Mouse (Mus musculus) Patski (cell line): ENCODE measurements around the gene Nell1. TPM values are rescaled to one million over a fixed set of nuclear protein-coding genes. Genes with fewer than 3 reads are reported as not detected.
"Not testable (repeated sequence)": the region's sequence is repeated elsewhere in the genome, so short reads cannot be mapped to it uniquely, and the experiment has no call there.

Experiments used
- ATAC-seq: fragments of 100-300 bp; one replicate; pipeline ENCODE4 v1.8.0; 2021
- CTCF ChIA-PET: fragments of 350-600 bp; sonication (Branson Sonifier 250); formaldehyde crosslinking; loops from one replicate; lab custom pipeline; 2022; ENCODE audit warnings: inconsistent platforms; lab: Charles Lee
- POLR2A ChIA-PET: fragments of 350-600 bp; sonication (Branson Sonifier 250); formaldehyde crosslinking; loops from one replicate; lab custom pipeline; 2022; ENCODE audit warnings: antibody characterized with exemption, inconsistent platforms; lab: Charles Lee
- DNase-seq: peaks from one replicate; pipeline ENCODE4 v3.0.0-alpha.2; 2011; ENCODE audit warnings: low read depth, low spot score
- H3K27me3 ChIP-seq: fragments of 371-371 bp; one replicate; pipeline ENCODE4 v1.5.1; 2021
- CTCF ChIP-seq: fragments of 100-300 bp; IDR thresholded peaks from one replicate; pipeline ENCODE4 v1.5.1; 2021
- in situ Hi-C: fragments of 300-500 bp; cut with MboI; formaldehyde crosslinking; loops from 3 replicates; pipeline ENCODE4 v1.11.1; 2018; ENCODE audit warnings: low pct_unique_long_range_greater_than_20kb, mixed read lengths
- polyA plus RNA-seq: library from polyadenylated mRNA; unstranded; gene quantifications from one replicate; pipeline ENCODE4 v1.2.3, GENCODE M21; 2021

Gene Nell1
- polyA plus RNA-seq, result 0.05 TPM

DNA sequence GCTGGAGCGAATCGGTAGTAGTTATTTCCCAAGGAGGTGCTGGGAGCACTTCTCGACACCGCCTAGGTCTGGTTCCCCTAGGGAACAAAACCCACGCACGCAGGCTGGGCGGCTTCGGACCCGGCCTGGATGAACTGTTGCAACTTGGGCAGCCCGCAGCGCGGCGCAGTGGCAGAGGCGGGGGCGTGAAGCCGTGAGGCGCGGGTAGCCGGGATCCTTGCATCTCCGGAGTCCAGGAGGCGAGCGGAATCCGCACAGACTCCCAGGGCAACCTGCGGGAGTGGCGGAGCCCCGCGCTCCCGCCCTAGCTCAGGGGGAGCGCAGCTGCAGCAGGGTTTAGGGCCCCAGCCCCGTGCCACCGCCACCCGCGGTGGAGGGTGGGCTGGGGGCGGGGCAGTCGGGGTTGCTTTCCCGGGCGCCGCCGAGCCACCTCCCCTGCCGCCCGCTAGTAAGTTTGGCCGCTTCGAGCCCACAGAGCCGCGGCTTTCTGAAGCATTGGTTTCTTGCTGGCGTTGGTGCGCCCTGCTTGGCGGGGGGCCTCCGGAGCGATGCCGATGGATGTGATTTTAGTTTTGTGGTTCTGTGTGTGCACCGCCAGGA lies at the start of gene Nell1:
Gene Nell1 (plus strand): TSS at position 24 of the 600 bp plus-strand sequence.
- POLR2A ChIA-PET, result no interaction called here
- in situ Hi-C loops, result no loop called here
- no peak for TF ChIP-seq CTCF
- no peak for ATAC-seq
- peaks cover 33% of the 10 kb centered on the region for H3K27me3 ChIP-seq
- CTCF ChIA-PET, result no interaction called here
- no peak for DNase-seq

DNA sequence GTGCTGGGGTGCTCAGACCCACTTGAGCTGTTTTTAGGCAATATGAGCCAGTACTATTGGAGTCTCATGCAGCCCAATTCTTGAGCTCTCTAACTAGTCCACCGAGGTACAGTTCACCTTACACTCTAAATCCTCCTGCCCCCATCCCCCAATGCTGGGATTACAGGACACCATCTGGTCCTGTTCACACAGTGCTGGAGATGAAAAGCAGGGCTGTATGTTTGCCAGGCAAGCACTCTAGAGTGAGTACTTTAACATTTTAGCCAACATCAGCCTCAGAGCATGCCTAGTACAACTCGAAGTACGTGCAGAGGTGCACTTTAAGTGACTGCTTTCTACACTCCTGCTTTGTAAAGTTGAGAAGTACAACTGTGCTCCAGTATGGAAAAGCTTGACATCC lies 46.1 kb upstream of the Nell1 start:
- ChIA-PET CTCF (no interaction called here), POLR2A (no interaction called here)
- ATAC-seq (no peak), DNase-seq (no peak)
- H3K27me3 ChIP-seq, result no peaks in the 10 kb centered on the region
- no peak for TF ChIP-seq CTCF
- in situ Hi-C loops, result no loop called here

DNA sequence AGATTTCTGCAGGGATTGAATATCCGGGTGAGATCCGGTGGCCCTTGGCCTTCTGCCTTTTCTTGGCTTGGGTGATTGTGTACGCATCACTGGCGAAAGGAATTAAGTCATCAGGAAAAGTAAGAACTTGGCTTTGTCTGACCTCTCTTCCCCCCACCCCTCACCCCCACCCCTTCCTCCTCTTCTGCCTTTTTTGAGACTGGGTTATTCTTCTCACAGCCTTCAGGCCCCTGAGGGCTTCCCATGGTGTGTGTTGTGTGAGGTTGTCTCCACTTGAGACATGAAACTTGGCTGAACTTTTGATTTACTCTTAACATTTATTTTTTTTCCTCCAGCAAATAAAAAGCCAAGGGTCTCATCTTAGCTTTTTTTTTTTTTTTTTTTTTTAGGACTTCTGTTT lies 44.7 kb upstream of the Nell1 start:
- H3K27me3 ChIP-seq, result no peaks in the 10 kb centered on the region
- no peak for DNase-seq
- in situ Hi-C loops, result no loop called here
- no peak for TF ChIP-seq CTCF
- ChIA-PET POLR2A (interaction anchor here (0.6 kb wide), 2 partner anchors 90 to 1599 kb away, joined by 4 read pairs; no protein-coding TSS in a partner anchor), CTCF (interaction anchor here (0.8 kb wide), 1 partner anchor 24 kb away, joined by 3 read pairs; no protein-coding TSS in a partner anchor)
- no peak for ATAC-seq

DNA sequence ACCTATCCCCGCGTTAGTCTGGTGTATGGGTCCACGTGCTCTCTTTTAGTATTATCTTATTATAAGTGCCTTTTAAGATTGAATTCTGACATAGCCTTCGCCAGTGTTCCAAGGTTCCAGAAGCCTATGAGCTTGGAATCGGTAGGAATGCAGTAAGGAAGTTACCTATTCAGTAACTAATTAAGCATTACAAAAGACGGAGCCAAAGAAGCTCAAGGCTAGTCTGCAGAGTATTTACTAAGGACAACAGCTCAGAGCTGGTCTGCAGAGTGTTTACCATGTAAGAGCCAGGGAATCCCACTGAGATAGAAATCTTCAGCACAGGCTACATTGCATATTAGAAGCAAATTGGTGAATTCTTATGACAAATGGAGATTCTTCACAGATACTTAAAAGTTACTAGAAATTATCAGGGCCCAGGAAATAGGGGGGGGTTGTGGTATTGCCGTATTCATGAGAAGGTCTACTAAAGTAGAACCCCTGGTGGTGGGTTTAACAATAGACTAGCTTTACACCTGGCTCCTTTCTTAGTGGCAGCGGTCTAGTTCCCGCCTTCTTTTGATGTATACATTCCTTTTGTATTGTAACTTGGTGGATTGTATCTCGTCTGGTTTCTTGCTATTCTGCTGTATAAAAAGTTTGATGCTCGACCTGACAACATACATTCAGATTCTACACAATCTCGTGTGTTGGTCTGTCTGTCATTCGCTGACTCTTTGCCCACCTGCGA lies 41.1 kb upstream of the Nell1 start:
- DNase-seq, in situ Hi-C loops, ATAC-seq, H3K27me3 ChIP-seq, POLR2A ChIA-PET, CTCF ChIA-PET: not testable (repeated sequence)

DNA sequence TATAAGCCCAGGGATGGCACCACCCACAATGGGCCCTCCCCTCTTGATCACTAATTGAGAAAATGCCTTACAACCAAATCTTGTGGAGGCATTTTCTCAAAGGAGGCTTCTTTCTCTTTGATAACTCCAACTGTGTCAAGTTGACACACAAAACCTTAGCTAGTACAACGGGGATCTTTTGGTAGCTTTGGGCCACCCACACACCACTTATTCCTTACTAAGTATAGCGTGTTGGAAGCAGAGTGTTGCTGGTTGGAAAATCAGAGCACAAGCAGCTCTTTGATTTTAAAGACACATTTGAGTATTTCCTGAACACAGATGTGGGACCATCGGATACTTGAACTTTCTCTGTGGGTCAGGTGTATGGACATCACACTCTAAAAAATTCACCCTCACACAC lies 37.8 kb upstream of the Nell1 start:
- no peak for TF ChIP-seq CTCF
- in situ Hi-C loops, result no loop called here
- POLR2A ChIA-PET, result no interaction called here
- ATAC-seq, result no peak
- no peak for DNase-seq
- CTCF ChIA-PET, result no interaction called here
- H3K27me3 ChIP-seq, result no peaks in the 10 kb centered on the region

DNA sequence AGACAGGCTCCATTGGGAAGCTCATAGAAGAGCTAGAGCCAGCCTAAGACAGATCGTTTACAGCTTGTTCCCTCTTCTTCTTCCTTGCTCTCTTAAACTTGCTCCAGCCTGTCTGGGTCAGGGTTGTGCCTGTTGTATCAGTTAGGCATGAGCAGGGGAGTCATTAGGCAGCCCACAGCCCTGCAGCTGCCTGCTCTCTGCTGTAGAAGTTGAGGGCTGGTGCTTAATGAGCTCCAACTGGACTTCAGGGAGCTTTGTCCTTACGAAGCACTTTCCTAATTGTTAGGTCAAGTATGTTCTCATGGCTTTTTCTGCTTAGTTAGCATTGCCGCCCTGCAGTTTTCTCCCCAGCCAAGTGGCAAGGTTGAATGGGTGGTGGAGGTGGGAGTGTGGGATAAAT lies 32.6 kb upstream of the Nell1 start:
- ChIA-PET CTCF (interaction anchor here (0.8 to 0.9 kb wide), 2 partner anchors 11 to 18 kb away, joined by 3 read pairs; no protein-coding TSS in a partner anchor), POLR2A (no interaction called here)
- TF ChIP-seq CTCF, result no peak
- no peak for ATAC-seq
- H3K27me3 ChIP-seq, result no peaks in the 10 kb centered on the region
- in situ Hi-C loops, result no loop called here
- DNase-seq, result no peak

DNA sequence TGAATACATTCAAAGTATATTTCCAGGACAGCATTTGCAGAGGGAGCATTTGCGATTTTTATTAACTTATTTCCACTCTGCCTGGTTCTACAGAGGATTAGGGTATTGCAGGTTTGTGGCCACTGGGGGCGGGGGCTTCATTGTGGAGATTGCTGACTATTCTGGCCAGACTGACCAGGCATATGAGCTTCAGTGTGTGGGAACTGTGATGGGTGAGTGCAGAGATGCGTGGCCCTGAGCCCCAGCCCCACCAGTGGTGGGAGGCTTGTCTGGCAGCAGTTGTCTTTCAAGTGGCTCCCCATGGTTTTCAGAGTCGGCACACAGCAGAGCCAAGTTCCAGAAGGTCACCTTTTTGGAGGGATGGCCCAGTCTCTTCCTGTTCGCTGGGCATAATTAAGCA lies 32.2 kb upstream of the Nell1 start:
- ChIA-PET CTCF (interaction anchor here (0.8 to 0.9 kb wide), 2 partner anchors 11 to 19 kb away, joined by 3 read pairs; no protein-coding TSS in a partner anchor), POLR2A (no interaction called here)
- ATAC-seq, result no peak
- no peak for DNase-seq
- H3K27me3 ChIP-seq, result no peaks in the 10 kb centered on the region
- no peak for TF ChIP-seq CTCF
- in situ Hi-C loops, result no loop called here

DNA sequence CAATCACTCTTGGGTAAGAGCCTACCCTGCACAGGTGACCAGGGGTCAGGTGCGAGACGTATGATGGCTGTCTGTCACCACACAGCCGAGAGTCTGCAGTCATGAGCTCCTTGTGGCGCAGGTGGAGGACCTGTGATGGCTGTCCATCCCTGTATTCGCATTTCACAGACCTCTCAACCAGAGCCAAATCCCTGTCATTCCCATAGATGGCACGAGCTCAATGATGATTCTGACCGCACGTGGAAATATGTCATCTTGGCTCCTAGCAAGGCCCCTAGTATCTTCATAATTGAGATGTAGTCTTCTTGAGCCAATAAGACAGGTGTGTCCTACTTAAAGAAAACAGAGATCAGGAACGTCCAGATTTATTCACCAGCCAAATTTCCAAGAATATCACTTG lies 28.0 kb upstream of the Nell1 start:
- DNase-seq, result no peak
- in situ Hi-C loops, result no loop called here
- no peaks in the 10 kb centered on the region for H3K27me3 ChIP-seq
- POLR2A ChIA-PET, result no interaction called here
- no peak for ATAC-seq
- CTCF ChIA-PET, result no interaction called here
- TF ChIP-seq CTCF, result no peak

DNA sequence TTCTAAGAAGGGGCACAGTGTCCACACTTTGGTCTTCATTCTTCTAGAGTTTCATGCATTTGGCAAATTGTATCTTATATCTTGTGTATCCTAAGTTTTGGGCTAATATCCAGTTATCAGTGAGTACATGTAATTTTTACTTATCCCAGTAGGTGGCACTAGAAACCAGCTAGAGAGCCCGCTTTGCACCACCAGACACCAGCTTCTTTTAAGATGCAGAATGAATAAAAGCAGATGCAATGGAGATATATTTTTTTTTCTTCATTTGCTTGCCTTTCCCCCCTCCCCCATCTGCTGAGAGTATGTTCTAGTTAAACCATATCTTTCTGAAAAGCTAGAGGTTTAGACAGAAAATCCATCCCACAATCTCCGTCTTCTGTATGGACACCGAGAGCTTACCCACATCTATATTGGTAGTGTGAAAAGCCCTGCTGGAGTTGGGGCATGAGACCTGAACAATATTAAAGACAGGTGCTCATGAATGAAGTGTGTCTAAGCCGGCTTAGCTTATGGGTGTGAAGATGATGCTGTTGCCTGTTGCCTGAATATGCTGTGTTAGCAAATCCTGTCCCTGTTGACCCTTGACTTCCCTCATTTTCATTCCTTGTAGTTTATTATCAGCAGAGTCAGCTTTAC lies 21.0 kb upstream of the Nell1 start:
- in situ Hi-C loops, result loop anchor here (10.0 kb wide), 1 partner anchor 1501 kb away; no protein-coding TSS in a partner anchor
- CTCF ChIA-PET, result interaction anchor here (0.6 to 1.2 kb wide), 10 partner anchors 8 to 1505 kb away, joined by 3 to 5 read pairs (median 3); no protein-coding TSS in a partner anchor
- ATAC-seq (no peak), DNase-seq (no peak)
- H3K27me3 ChIP-seq, result no peaks in the 10 kb centered on the region
- TF ChIP-seq CTCF, result peak; percentile 68
- POLR2A ChIA-PET, result no interaction called here

DNA sequence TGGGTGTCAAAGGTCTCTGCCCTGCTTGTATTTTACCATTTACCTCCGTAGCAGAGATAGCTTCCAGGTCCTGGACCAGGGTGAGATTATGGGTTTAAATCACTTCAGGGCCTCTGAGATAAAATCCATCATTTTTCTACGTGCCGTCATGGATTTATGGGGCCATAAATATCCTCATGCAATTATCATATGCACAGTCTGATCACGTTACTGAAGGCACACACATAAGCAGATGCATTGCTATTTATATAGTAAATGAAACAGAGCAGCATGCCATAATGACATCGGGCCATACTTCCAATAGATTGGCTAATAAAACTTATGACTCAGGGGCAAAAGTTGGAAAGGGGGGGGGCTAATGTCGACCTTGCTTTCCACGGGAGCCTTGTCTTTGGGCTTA lies 19.8 kb upstream of the Nell1 start:
- ChIA-PET CTCF (interaction anchor here (1.2 kb wide), 1 partner anchor 25 kb away, joined by 3 read pairs; no protein-coding TSS in a partner anchor), POLR2A (no interaction called here)
- in situ Hi-C loops, result loop anchor here (5.0 to 10.0 kb wide), 2 partner anchors 527 to 1500 kb away; no protein-coding TSS in a partner anchor
- no peak for TF ChIP-seq CTCF
- DNase-seq (no peak), ATAC-seq (no peak)
- no peaks in the 10 kb centered on the region for H3K27me3 ChIP-seq
